Mouse (Mus musculus): ENCODE data around the gene Psmb4.

DNA sequence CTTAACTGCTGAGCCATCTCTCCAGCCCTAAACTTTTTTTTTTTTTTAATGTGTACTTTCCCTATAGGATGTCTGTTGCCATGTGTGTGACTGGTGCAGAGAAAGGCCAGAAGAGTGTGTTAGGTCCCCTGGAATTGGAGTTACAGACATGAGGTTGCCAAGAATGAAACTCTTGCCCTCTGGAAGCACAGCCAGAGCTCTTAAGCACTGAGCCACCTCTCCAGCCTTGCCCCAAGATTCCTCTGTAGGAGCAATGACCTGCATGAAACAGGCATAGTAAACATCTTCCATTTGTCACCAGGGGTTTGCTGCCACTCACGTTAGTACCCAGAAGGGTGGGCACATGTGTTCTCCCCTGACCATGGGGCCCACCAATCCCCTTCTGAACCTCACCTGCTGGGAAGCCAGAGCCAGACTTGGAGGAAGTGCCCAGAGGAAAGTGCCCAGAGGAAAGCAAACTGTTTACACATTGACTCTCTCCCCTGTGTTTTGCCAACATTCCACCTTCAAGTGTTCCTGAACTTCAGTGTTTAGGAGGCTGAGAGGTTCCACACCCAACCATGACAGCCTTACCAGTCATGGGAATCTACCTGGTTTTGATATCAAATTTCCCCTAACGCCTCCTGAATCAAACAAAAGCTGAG is 24.4 kb upstream of the Psmb4 start:
- no peak for TF ChIP-seq CTCF (IDR thresholded peaks at IDR 0.05; ENCODE audit: low read depth, low read length)
- TF ChIP-seq POLR2AphosphoS5 (IDR thresholded peaks at IDR 0.05; ENCODE audit: insufficient replicate concordance, low read depth, low read length): no peak
- no peak for TF ChIP-seq GATA1 (IDR thresholded peaks at IDR 0.05; ENCODE audit: borderline replicate concordance, low read length)
- TF ChIP-seq GATA2 (IDR thresholded peaks at IDR 0.05; ENCODE audit: borderline replicate concordance, low read depth, low read length): no peak
- no peak for TF ChIP-seq TAL1 (conservative IDR thresholded peaks at IDR 0.05; ENCODE audit: low read depth, low read length)
